Mouse (Mus musculus) midbrain, embryonic 10.5 days (tissue): ENCODE results near the gene Tdgf1. TPM values are rescaled to one million over a fixed set of nuclear protein-coding genes. Genes with fewer than 3 reads are reported as not detected.

Source experiments
- DNase-seq: peaks from one replicate; pipeline ENCODE4 v3.0.0-alpha.2; 2017; ENCODE audit warnings: low spot score
- H3K27ac ChIP-seq: fragments of 300-500 bp; sonication (generic); replicated peaks from 2 replicates; pipeline ENCODE4 v1.5.1; 2016; ENCODE audit warnings: mild to moderate bottlenecking
- H3K27me3 ChIP-seq: fragments of 300-500 bp; sonication (generic); 2 replicates; pipeline ENCODE4 v1.6.1; 2016; ENCODE audit warnings: low read depth, mild to moderate bottlenecking; ENCODE audit not compliant: poor library complexity, severe bottlenecking
- H3K36me3 ChIP-seq: fragments of 300-500 bp; sonication (generic); 2 replicates; pipeline ENCODE4 v1.6.1; 2016; ENCODE audit warnings: mild to moderate bottlenecking, moderate library complexity
- H3K4me1 ChIP-seq: fragments of 300-500 bp; sonication (generic); 2 replicates; pipeline ENCODE4 v1.6.1; 2016
- H3K4me3 ChIP-seq: fragments of 300-500 bp; sonication (generic); 2 replicates; pipeline ENCODE4 v1.5.1; 2016; ENCODE audit warnings: mild to moderate bottlenecking, moderate library complexity
- H3K9me3 ChIP-seq: fragments of 300-500 bp; sonication (generic); replicated peaks from 2 replicates; pipeline ENCODE4 v1.6.1; 2016; ENCODE audit warnings: mild to moderate bottlenecking
- WGBS: fragments of 180-500 bp; shearing (Covaris S2); methylation state at CpG from one replicate; pipeline ENCODE4 v1.1.7; 2016; 5-methylcytosine and 5-hydroxymethylcytosine counted together
- polyA plus RNA-seq: library from polyadenylated mRNA; unstranded; fragments of >200 nt; fragmentation: Nextera tagmentation; extraction: Ambion mirVana; gene quantifications from 2 replicates; pipeline ENCODE4 v1.2.1, GENCODE M21; 2016

Tdgf1 gene
- polyA plus RNA-seq, 1 experiment from 2014 or later: 0.11 TPM

GRCm38 (mm10) chr9:110965062-110965909 lies 19.3 kb upstream of the Tdgf1 start:
- 90% methylated on average over 22 of the region's 22 CpGs for WGBS
- DNase-seq: no peak
- Histone ChIP-seq H3K27me3 (no peaks in the 10 kb centered on the region), H3K4me1 (no peaks in the 10 kb centered on the region), H3K36me3 (no peaks in the 10 kb centered on the region), H3K9me3 (no peaks in the 10 kb centered on the region), H3K4me3 (no peak overlapping the region), H3K27ac (no peak overlapping the region)

- DNase-seq: no peak
- Histone ChIP-seq H3K9me3 (no peaks in the 10 kb centered on the region), H3K4me3 (no peak overlapping the region), H3K4me1 (no peaks in the 10 kb centered on the region), H3K27ac (no peak overlapping the region), H3K27me3 (no peaks in the 10 kb centered on the region), H3K36me3 (no peaks in the 10 kb centered on the region)
- WGBS: 91% methylated on average over 8 of the region's 8 CpGs
Observed at GRCm38 (mm10) chr9:110963566-110964115, 17.7 kb upstream of the Tdgf1 start.

GRCm38 (mm10) chr9:110961386-110961785 lies 15.4 kb upstream of the Tdgf1 start:
- H3K27me3 ChIP-seq: no peaks in the 10 kb centered on the region
- WGBS: 99% methylated on average over 8 of the region's 8 CpGs
- no peaks in the 10 kb centered on the region for H3K4me1 ChIP-seq
- H3K9me3 ChIP-seq: no peaks in the 10 kb centered on the region
- no peak overlapping the region for H3K27ac ChIP-seq
- no peaks in the 10 kb centered on the region for H3K36me3 ChIP-seq
- DNase-seq: no peak
- no peak overlapping the region for H3K4me3 ChIP-seq

- Histone ChIP-seq H3K27ac (no peak overlapping the region), H3K4me3 (no peak overlapping the region), H3K4me1 (no peaks in the 10 kb centered on the region), H3K9me3 (no peaks in the 10 kb centered on the region), H3K36me3 (no peaks in the 10 kb centered on the region), H3K27me3 (peaks cover 8% of the 10 kb centered on the region)
- WGBS: 88% methylated on average over 13 of the region's 13 CpGs
- DNase-seq: no peak
Observed at GRCm38 (mm10) chr9:110960230-110961149, 14.5 kb upstream of the Tdgf1 start.

GRCm38 (mm10) chr9:110959669-110960068 lies 13.7 kb upstream of the Tdgf1 start:
- DNase-seq: no peak
- Histone ChIP-seq H3K27me3 (peaks cover 16% of the 10 kb centered on the region), H3K27ac (no peak overlapping the region), H3K4me3 (no peak overlapping the region), H3K36me3 (no peaks in the 10 kb centered on the region), H3K4me1 (peaks cover 7% of the 10 kb centered on the region), H3K9me3 (no peaks in the 10 kb centered on the region)
- WGBS: 88% methylated on average over 5 of the region's 5 CpGs

GRCm38 (mm10) chr9:110955962-110956361 lies 10.0 kb upstream of the Tdgf1 start:
- Histone ChIP-seq H3K4me3 (no peak overlapping the region), H3K36me3 (no peaks in the 10 kb centered on the region), H3K27ac (no peak overlapping the region), H3K4me1 (peaks cover 21% of the 10 kb centered on the region), H3K9me3 (no peaks in the 10 kb centered on the region), H3K27me3 (peaks cover 48% of the 10 kb centered on the region)
- no peak for DNase-seq
- WGBS: 86% methylated on average over 6 of the region's 6 CpGs

GRCm38 (mm10) chr9:110954681-110955445 lies 8.9 kb upstream of the Tdgf1 start:
- Histone ChIP-seq H3K27ac (no peak overlapping the region), H3K27me3 (peaks cover 58% of the 10 kb centered on the region), H3K4me1 (peaks cover 21% of the 10 kb centered on the region), H3K9me3 (no peaks in the 10 kb centered on the region), H3K4me3 (peak overlapping the region; percentile 72; the same call in 1 of the 2 replicates), H3K36me3 (no peaks in the 10 kb centered on the region)
- DNase-seq: no peak
- WGBS: 52% methylated on average over 2 of the region's 2 CpGs

- H3K27ac ChIP-seq: peak overlapping the region; percentile 72
- peaks cover 25% of the 10 kb centered on the region for H3K4me1 ChIP-seq
- no peaks in the 10 kb centered on the region for H3K36me3 ChIP-seq
- H3K27me3 ChIP-seq: peaks cover 67% of the 10 kb centered on the region
- peak; percentile 60 for DNase-seq
- H3K4me3 ChIP-seq: peak overlapping the region; percentile 72
- H3K9me3 ChIP-seq: no peaks in the 10 kb centered on the region
- under 1% methylated on average over 44 of the region's 44 CpGs for WGBS
Observed at GRCm38 (mm10) chr9:110953550-110954461, 7.8 kb upstream of the Tdgf1 start.

GRCm38 (mm10) chr9:110952931-110953549 lies 7.1 kb upstream of the Tdgf1 start:
- peaks cover 75% of the 10 kb centered on the region for H3K27me3 ChIP-seq
- no peaks in the 10 kb centered on the region for H3K9me3 ChIP-seq
- H3K36me3 ChIP-seq: no peaks in the 10 kb centered on the region
- DNase-seq: no peak
- H3K4me3 ChIP-seq: peak overlapping the region; percentile 72
- WGBS: 46% methylated on average over 5 of the region's 5 CpGs
- no peak overlapping the region for H3K27ac ChIP-seq
- H3K4me1 ChIP-seq: peaks cover 29% of the 10 kb centered on the region

- WGBS: 60% methylated on average over 6 of the region's 6 CpGs
- Histone ChIP-seq H3K4me1 (peaks cover 36% of the 10 kb centered on the region), H3K36me3 (no peaks in the 10 kb centered on the region), H3K9me3 (no peaks in the 10 kb centered on the region), H3K27me3 (peaks cover 81% of the 10 kb centered on the region), H3K27ac (no peak overlapping the region), H3K4me3 (no peak overlapping the region)
- DNase-seq: no peak
Observed at GRCm38 (mm10) chr9:110952398-110952797, 6.4 kb upstream of the Tdgf1 start.

GRCm38 (mm10) chr9:110951866-110952265 lies 5.9 kb upstream of the Tdgf1 start:
- H3K36me3 ChIP-seq: no peaks in the 10 kb centered on the region
- no peak for DNase-seq
- H3K27me3 ChIP-seq: peaks cover 86% of the 10 kb centered on the region
- no peaks in the 10 kb centered on the region for H3K9me3 ChIP-seq
- H3K4me3 ChIP-seq: no peak overlapping the region
- peaks cover 41% of the 10 kb centered on the region for H3K4me1 ChIP-seq
- H3K27ac ChIP-seq: no peak overlapping the region
- 95% methylated on average over 13 of the region's 13 CpGs for WGBS
